In the genomic region with DNA sequence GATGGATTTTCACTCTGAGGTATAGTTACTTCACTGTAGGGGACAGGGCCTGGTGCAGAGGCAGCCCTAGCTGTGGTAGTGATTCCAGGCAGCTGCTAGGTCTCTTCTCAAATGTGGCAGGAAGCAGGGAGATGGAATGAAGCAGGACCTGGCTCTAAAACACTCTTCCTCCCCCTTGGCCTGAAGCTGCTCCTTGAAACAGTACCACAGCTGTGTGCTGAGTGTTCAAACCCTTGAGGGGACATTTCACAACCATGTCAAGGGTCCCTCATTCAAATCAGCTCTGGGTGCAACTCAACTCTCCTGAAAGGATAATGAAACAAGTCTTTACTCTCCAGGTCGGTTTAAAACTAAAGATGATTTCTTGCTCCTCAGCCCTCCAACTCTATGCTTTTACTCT, we compare ENCODE assay signal across 19 mouse cellular contexts.
"Had no signal": no experiment of that assay in that cellular context is flagged by ENCODE, and none has a peak within 500 bp of the region (broad histone marks: within the 10 kb centered on the region; RNA-seq: fewer than 3 reads in every experiment).

No protein-coding gene starts in this region.

- H3K36me3 ChIP-seq: limb, embryonic 12.5 days; limb, embryonic 15.5 days; midbrain, embryonic 10.5 days; midbrain, embryonic 13.5 days; neural tube, embryonic 13.5 days; stomach, embryonic 15.5 days had no signal

- H3K27ac ChIP-seq: limb, embryonic 12.5 days; limb, embryonic 15.5 days; liver, embryonic 14.5 days; midbrain, embryonic 10.5 days; midbrain, embryonic 13.5 days; neural tube, embryonic 13.5 days; stomach, embryonic 15.5 days had no signal

- H3K4me2 ChIP-seq: limb, embryonic 12.5 days; limb, embryonic 15.5 days; liver, embryonic 11.5 days; midbrain, embryonic 13.5 days; neural tube, embryonic 13.5 days; stomach, embryonic 15.5 days had no signal

- H3K9ac ChIP-seq: limb, embryonic 12.5 days; limb, embryonic 15.5 days; liver, embryonic 14.5 days; liver, postnatal 0 days; midbrain, embryonic 13.5 days; neural tube, embryonic 13.5 days; stomach, embryonic 15.5 days had no signal

- H3K4me1 ChIP-seq: limb, embryonic 12.5 days; limb, embryonic 15.5 days; megakaryocyte, embryonic 14.5 days; neural tube, embryonic 13.5 days; stomach, embryonic 15.5 days had no signal

- H3K4me3 ChIP-seq: limb, embryonic 12.5 days; limb, embryonic 15.5 days; megakaryocyte, embryonic 14.5 days; midbrain, embryonic 10.5 days; midbrain, embryonic 13.5 days; myocyte; neural tube, embryonic 13.5 days; stomach, embryonic 15.5 days had no signal

- H3K27me3 ChIP-seq: limb, embryonic 12.5 days; limb, embryonic 15.5 days; midbrain, embryonic 13.5 days; neural tube, embryonic 13.5 days; stomach, embryonic 15.5 days had no signal

- H3K9me3 ChIP-seq: limb, embryonic 12.5 days; limb, embryonic 15.5 days; megakaryocyte, embryonic 14.5 days; midbrain, embryonic 10.5 days; midbrain, embryonic 13.5 days; neural tube, embryonic 13.5 days; stomach, embryonic 15.5 days had no signal

- DNase-seq: left cerebral cortex, postnatal 4 days; liver, postnatal 0 days; retina, postnatal 1 day; right cerebral cortex, postnatal 25 days; spleen, adult 18-20 months; thymus, postnatal 25 days had no signal

- ATAC-seq: inflammation-experienced regulatory T-cells, adult 6 months; intestine, embryonic 16.5 days; liver, postnatal 0 days; midbrain, embryonic 13.5 days; midbrain, embryonic 16.5 days had no signal
